Mouse (Mus musculus): Measurements from ENCODE around the gene Parp2.
"Not testable (repeated sequence)": the region's sequence is repeated elsewhere in the genome, so short reads cannot be mapped to it uniquely, and the experiment has no call there.

The Parp2 gene

DNA sequence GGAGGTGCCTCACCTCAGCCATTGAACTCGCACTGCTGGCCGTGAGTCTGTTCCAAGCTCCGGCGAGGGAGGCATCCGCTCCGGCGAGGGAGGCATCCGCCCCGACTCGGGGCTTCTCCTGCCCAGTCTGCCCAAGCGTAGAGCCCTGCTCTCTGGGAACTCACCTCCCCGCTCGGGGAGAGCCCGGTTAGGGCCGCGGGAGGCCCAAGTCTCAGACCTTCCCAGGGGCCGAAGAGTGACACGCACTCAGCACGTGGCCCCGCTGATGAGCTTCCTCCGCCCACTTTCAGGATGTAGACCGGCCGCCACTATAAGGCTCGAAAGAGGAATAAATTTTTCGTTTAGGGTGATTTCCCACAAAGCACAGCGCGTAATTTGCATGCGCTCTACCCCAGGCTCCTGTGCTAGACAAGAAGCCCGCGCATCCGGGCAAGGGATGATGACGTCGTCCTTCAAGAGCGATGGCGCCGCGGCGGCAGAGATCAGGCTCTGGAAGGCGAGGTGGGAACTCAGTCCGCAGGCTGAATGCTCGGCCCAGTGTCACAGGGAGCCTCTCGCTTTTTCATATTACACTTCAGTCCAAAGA, at the start of gene Parp2, which contains the start of gene Ccnb1ip1:
TSS of gene Parp2 (plus strand) at position 355 of the 586 bp plus-strand sequence.
TSS of gene Ccnb1ip1 (minus strand) at position 246 of the 586 bp plus-strand sequence.
- DNase-seq = peak; percentile 99

DNA sequence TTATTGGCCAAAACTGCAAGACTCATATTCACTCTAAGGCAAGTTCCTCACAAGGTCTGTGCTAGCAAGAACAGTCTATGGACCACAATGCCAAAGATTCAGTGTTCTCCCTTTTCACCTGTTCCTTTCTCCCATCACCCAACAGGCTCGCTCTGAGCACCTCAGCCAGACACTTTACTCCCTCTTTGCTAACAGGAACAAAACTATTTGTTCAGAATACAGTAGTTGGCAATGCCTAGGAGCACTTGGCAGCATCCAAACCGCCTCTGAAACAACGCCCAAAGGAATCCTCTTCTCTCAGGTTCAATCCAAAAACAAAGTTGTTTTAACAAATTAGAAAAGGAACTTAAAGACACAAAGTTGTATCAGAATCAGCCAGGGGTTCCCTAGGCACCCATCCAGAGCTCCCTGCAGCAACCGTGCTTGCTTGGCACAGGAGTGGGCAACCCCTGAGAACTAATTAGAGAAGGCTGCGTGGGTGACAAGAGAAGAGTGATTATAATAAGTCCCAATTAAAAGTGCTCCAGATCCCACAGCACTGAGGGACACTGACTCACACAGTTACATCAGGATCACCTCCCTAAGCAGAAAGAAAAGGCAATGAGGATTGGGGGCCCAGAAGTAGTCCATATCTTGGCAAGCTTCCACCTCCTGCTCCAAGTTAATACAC, 49.1 kb upstream of the Parp2 start:
- DNase-seq = no peak

DNA sequence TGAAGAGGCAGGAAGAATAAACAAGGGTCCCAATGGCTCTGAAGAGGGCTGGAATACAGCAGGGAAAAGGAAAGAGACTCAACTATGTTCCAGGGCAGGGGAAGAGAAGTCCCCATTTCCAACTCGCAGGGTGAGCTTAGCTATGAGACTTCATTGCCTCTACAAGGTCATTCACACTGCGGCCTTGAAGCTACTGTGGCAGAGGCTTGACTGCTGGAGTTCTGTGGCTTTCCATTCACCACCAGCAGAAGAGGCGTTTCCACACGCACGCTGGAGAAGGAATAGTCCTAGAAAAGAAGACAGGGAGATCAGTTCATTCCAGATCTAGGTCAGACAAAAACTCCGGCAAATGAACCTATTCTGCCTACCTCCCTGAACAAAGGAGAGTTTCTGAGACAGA, 41.9 kb upstream of the Parp2 start:
- DNase-seq = no peak

DNA sequence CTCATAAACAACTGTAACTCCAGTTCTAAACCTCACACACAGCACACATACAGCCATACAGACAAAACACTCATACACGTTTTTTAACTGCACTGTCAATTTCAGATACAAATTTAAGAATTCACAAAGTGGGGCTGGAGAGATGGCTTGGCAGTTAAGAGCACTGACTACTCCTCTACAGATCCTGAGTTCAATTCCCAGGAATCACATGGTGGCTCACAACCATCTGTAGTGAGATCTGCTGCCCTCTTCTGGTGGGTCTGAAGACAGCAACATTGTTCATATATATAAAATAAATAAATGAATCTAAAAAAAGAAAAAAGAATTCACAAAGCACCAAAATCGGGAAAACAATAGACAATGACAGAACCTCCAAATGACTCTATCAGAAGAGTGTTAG, 36.3 kb upstream of the Parp2 start:
- peak; percentile 8 for DNase-seq

DNA sequence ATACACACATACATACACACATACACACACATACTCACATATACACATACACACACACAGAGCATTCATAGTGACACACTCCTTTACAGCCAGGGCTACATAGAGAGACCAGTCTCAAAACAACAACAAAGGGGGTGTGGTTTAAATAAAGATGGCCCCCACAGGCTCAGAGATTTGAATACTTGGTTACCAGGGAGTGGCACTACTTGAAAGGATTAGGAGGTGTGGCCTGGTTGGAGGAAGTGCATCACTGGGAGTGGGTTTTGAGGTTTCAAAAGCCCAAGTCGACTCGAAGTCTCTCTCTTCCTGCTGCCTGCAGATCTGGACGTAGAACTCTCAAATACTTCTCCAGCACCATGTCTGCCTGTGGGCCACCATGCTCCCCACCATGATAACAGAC, 25.5 kb upstream of the Parp2 start:
- no peak for DNase-seq

DNA sequence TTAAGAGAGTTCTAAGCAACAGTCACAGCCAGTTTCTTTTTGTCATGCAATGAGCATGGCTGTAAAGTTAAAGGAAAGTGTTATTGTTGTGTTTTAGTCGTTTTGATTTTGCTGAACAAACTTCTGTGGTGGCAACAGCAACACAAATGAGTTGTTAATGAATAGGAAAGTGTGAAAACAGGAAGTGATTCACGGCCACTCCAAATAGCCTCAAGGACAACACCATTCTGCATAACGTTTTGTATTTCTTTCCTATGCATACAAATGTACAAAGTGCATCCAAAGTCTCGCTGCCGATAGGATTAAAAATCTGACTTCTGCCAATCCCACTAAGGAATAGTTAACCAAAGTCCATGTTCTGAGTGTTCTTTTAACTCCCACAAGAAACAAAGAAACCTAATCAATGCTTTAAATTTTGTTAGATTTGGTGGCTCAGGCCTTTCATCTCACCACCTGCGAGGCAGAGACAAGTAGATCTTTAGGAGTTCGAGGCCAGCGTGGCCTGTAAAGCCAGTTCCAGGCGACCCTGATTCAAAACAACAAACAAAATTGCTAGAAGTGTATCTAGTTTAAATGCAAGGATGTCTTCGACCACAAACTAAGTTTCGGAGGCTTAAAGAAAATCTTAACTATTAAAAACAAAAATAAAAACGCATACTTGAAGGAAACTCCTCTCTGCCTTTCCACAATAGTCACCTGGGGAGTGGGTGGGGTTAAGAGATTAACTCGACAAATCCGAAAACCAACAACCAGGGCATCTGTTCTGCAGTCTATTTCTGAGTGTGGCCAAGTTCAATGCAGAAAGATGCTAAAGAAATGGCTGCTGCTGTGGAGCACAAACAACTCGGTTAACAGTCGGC, 23.0 kb upstream of the Parp2 start:
- no peak for DNase-seq

DNA sequence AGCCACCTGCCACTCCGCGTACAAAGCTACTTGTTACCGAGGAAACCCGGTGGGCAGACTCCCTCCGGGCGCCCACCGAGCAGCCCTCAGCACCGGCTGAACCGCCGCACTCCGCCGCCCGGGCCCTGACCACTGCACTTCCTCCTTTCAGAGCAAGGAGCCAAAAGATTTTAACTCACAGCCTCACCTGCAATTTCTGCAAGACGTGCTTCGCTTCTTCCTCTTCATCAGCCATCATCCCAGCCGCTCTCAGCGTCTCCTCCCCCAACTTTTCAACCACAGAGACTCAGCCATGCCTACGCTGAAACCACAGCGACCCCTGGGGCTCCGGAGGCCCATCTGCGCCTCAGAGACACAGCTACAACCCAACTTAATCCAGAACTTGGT, 22.4 kb upstream of the Parp2 start, which contains the start of gene Ttc5:
TSS of gene Ttc5 (minus strand) at position 269 of the 387 bp plus-strand sequence.
- peak; percentile 94 for DNase-seq

DNA sequence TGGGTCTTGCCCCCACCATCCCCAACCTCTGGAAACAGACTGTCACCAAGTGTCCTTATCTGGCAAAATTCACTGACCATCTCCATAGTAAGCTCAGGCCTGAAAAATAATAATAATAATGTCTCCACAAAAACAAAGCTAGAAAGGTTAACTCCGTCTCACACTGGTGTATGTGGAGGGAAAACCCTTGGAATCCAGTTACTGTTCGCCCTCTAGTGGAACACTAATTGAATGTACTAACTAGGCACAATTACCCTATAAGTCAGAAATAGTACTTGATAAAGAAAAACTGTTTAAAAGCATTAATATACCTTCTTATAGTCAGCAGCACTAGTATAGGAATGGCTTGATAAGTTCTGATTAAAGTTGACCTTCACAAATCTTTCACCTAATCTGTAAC, 19.5 kb upstream of the Parp2 start:
- DNase-seq = no peak

DNA sequence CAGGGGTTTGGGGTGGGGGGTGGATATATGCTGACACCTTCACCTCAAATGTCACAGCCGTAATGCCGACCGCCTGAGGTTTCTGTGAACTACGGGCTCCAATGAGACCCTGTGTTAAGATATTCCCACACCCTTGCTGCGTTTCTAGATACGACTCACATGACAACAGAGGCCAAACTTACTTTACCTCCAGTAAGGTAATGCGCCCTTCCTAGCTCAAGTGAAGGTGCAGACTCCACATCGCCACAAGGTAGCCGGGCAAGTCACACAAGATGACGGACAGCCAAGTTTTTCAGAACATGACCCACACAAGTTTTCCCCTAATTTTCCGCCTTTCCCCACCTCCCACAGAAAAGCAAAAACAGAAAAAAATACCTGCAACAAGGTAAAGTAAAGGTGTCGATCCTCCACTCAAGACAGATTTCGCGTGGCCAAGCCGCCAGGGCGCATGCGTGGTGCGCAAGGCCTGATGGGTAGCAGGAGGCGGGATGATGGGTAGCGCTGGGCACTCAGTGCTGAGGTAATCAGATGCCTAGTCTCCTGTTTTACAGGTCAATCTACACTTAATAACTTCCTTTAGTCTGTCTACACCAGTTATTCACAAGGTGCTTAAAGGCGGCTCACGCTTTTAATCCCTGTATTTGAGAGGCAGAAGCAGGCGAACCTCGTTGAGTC, 12.2 kb upstream of the Parp2 start:
- no peak for DNase-seq

DNA sequence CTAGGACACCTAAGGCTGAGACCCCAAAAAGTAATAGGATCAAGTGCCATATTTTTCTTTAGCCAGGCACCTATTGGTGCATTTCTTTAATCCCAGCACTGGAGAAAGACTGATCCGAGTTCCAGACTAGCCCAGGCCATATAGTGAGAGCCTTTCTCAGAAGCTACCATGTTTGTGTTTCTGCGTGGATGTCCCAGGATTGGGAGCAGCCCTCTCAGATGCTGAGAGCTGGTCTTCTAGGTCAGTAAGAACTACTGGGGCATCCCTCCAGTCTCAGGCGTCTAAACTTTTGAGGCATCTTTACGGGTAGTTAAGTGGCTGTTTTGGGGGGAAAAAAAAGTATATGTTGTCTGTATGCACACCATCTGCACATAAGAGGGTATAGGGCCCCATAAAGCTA, 11.7 kb upstream of the Parp2 start:
- DNase-seq = no peak

DNA sequence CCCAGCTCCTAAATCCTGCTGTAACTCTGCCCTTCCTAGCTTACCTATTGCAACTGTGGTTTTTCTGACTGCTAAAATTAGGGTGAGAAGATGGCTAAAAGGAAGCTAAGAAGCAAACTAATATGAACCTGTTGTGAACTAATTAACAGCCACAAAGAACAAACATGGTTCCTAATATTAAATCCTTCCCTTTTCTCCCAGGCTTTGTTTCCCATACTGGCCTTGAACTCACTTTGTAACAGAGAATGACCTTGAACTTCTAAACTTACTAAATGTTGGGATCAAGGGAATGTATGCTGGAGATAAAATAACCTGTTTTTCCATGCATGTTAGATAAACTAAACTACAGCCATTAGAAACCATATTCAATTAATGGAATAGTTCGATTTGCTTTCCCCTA, 11.2 kb upstream of the Parp2 start:
- DNase-seq = no peak

DNA sequence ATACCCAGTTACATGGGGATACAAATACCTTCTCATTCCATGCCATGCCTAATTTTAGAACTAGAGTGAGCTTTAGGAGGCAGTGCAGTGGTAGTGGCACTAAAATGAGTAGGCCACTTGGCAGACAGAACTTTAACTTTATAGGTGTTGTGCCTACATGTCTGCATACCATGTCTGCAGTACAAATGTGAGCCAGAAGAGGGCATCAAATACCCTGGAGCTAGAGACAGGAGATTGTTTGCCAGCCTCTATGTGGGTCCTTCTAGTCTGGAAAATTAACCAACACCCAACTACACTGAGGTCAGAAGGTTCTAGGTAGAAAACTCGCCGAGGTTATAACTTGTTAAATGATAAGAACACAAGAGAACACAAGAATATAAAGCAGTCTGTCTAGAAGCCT, 9.1 kb upstream of the Parp2 start:
- peak; percentile 27 for DNase-seq

DNA sequence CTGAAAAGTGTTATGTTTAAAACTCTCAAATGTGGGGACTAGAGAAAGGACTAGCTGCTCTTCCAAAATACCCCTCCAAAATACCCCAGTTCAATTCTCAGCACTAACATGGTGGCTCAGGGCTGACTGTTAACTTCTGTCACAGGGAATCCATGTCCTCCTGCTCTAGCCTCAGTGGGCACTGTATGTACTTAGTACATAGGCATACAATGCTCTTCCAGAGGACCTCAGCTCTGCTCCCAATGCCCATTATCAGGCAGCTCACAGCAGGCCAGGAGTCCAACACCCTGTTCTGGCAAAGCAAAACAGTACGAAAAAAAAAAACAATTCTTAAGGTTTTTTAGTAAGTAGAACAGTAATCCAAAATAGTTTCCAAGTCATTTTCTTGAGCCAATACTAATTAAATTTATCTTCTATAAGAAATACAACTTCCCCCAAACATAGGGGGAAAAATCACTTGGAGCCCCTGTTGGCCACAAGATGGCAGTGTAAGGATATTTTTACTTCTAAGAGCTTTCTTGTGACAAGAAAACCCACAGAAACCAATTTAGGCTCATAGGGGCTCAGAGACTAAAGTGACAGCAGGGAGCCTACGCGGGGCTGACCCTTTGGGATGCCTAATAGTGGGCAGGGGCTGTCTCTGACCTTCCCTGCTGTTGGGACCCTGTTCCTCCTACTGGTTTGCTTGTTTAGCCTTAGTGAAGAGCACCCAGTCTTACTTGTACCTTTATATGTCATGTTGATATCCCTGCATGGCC, 8.0 kb upstream of the Parp2 start:
- peak; percentile 58 for DNase-seq

DNA sequence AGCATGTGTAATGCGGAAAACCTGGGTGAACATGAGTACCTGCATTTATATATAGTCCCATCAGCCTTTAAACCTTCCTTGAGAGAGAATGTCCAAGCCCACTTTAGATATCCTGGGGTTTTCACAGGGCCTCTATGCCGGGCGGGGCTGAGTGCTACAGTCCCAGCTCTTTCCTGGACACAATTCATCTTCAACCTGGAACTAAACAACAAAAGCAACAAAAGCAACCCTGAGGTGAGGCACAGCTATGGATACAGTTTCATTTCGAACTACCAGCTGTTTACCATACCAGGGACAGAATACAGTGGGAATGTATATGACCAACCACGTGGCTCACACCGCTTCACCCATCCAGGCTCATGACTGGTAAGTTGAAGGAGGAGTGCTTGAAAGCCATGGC, 5.2 kb upstream of the Parp2 start:
- DNase-seq = no peak

DNA sequence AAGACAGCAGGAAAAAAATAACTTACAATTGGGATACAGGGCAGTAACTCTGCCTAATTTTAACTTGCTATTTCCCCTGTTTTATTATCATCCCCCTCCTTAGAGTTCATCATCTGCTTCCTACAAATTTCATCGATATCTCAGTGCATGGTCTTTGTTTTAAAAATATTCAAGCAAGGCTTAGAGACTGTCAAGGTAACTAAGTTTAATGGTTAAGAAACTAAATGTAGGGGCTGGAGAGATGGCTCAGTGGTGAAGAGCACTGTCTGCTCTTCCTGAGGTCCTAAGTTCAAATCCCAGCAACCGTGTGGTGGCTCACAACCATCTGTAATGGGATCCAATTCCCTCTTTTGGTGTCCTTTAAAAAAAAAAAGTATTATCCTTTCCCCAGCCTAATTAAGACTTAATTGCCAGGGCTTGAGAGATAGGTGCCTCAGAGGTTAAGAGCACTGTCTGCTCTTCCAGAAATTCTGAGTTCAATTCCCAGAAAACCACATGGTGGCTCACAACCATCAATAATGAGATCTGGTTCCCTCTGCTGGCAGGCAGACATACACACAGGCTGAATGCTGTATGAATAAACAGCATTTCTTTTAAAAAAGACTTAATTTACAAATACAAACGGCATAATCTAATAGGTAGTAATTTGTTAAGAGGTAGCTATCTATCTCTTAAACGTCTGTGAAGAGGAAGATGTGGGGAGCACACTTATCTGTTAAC, 4.6 kb upstream of the Parp2 start:
- peak; percentile 13 for DNase-seq

DNA sequence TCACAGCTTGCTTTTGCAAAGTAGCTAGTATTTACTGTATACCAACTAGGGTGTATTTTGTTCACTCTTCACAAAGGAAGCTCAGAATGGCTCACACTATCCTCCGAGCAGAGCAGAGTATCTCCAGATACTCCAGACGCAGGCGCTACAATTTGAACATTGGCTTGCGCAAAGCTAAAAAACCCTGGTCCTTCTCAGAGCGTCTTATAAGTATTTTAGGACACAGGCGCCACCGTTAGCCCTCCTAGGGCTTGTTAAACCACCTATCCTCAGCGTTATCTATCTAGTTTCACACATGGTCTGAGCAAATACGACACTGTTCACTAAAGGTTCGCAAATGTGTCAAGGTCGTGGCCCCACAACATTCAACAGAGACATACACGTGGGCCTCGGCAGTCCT, 3.0 kb upstream of the Parp2 start:
- DNase-seq = no peak

DNA sequence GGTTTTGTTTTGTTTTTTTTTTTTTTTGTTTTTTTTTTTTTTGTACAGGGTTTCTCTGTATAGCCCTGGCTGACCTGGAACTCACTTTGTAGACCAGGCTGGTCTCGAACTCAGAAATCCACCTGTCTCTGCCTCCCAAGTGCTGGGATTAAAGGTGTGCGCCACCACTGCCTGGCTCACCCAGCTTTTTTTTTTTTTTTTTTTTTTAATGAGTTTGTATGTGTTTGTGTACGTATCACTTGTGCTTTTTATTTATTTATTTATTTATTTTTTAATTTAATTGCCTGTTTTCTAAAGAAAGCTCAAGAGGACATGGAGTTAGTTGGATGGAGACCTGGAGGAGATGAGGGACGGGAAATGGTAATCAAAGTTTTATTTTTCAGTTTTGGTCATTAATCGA, 1.2 kb upstream of the Parp2 start:
- DNase-seq = not testable (repeated sequence)

DNA sequence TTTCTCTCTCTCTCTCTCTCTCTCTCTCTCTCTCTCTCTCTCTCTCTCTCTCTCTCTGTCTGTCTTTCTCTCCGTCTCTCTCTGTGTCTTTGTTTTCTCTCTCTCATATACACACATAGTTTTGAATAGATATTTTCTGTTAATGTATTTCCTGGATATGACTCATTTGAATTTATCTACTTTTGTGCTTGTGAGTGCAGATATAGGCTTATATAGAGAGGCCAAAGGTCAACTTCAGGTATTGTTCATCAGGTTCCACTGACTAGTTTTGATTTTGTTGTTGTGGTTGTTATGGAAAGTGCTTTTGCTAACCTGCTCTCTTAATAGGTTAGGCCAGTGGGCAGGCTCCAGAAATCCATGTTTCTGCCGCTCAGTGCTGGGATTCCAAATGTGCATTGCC, 5.4 kb downstream of the Parp2 start:
- DNase-seq = no peak

DNA sequence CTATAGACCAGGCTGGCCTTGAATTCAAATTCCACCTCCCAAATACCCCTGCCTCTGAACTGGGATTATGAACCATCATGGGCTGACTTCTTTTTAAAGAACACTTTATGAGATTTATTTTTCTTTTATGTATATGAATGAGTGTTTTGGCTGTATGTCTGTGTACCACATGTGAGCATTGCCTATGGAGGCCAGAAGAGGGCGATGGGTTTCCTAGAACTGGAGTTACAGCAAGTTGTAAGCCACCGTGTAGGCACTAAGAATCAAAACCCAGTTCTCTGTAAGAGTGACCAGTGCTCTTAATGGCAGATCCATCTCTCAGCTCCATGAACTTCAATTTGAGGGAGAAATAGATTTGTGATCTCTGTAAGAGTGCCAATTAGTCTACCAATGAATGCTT, 15.6 kb downstream of the Parp2 start:
- no peak for DNase-seq

DNA sequence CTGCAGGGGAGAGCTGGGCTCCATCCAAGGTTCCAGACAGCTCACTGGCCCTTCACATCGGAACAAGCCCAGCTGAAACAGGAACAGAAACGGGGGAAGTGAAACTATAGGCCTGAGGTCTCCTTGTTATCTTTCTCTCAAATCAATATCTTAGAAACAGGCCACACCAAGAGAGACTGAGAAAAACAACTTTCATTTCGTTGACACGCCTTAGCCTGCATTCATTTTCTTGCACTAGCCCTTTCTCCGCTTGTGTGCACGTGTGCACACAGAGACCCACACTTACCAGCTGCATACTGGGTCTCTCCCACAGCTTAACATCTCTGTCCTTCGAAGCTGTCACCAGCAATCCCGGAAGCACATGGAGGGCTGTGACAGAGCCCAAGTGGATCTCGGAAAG, 16.6 kb downstream of the Parp2 start:
- DNase-seq = no peak

DNA sequence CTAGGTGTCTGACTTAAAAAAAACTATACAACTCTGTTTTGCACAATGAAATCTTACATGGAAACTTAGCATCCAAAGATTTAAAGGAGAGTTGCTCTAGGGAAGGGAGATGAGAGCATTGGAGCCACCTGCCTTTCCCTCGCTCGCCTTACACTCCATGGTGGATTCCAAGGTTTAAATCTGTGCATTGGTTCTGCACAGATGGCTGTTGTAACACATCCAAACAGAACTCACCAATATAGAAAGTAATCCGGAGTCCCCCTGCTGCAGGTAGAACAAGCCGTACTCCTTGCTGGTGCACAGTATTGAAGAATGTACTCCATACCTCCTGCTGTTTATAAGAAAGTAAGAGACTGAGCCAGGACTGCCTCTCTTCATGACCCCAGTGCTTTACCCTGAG, 18.9 kb downstream of the Parp2 start:
- no peak for DNase-seq

DNA sequence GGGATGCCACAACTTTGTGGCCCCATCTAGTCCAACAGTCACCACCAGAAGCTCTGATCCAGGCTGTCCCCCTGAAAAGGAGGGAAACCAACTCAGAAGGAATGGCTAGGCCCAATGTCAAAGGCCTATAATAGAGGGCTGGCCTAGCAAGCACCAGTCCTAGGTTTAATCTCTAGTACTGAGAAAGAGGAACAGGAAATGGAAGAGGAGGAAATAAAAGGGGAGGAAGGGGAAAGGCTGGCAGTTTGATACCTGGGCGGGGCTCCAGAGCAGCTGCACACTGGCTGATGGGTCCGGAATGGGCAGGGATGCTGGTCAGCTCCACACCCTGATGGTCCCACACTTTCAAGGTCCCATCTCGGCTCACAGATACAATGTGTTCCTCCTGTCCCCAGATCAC, 22.2 kb downstream of the Parp2 start:
- DNase-seq = no peak

Measured in kidney, adult 9 months (tissue).